Mouse (Mus musculus): ENCODE measurements around the gene Slc25a25. TPM values are rescaled to one million over a fixed set of nuclear protein-coding genes. Genes with fewer than 3 reads are reported as not detected.
A peak's percentile ranks its signal among the peaks of the same experiment; 100 is the strongest.
"Not testable (repeated sequence)": the region's sequence is repeated elsewhere in the genome, so short reads cannot be mapped to it uniquely, and the experiment has no call there.

Gene Slc25a25
- 1 to 10 TPM; 6.4 to 7.8 (median 7.0) TPM for total RNA-seq (2022)

- DNase-seq (ENCODE audit: low spot score) = peak; percentile 95
These were observed at the start of gene Slc25a25 for GRCm38 (mm10) chr2:32450881-32451844. Slc25a25 (minus strand) TSS chr2:32451445.

GRCm38 (mm10) chr2:32500461-32500860, 49.2 kb upstream of the Slc25a25 start:
- DNase-seq (ENCODE audit: low spot score) = no peak

GRCm38 (mm10) chr2:32499365-32499764, 48.1 kb upstream of the Slc25a25 start:
- DNase-seq (ENCODE audit: low spot score) = no peak

GRCm38 (mm10) chr2:32496190-32496589, 44.9 kb upstream of the Slc25a25 start:
- DNase-seq (ENCODE audit: low spot score) = no peak

- peak; percentile 52 for DNase-seq (ENCODE audit: low spot score)
These were observed 44.0 kb upstream of the Slc25a25 start for GRCm38 (mm10) chr2:32495185-32495726.

GRCm38 (mm10) chr2:32494522-32494921, 43.3 kb upstream of the Slc25a25 start:
- no peak for DNase-seq (ENCODE audit: low spot score)

- DNase-seq (ENCODE audit: low spot score) = no peak
These were observed 42.1 kb upstream of the Slc25a25 start for GRCm38 (mm10) chr2:32493301-32493701.

GRCm38 (mm10) chr2:32492661-32493060, 41.4 kb upstream of the Slc25a25 start:
- DNase-seq (ENCODE audit: low spot score) = no peak

GRCm38 (mm10) chr2:32490730-32491129, 39.5 kb upstream of the Slc25a25 start:
- DNase-seq (ENCODE audit: low spot score) = not testable (repeated sequence)

GRCm38 (mm10) chr2:32488679-32489078, 37.4 kb upstream of the Slc25a25 start:
- DNase-seq (ENCODE audit: low spot score) = peak; percentile 90

- DNase-seq (ENCODE audit: low spot score) = peak; percentile 93
These were observed 35.9 kb upstream of the Slc25a25 start for GRCm38 (mm10) chr2:32487124-32487623.

GRCm38 (mm10) chr2:32486155-32486554, 34.9 kb upstream of the Slc25a25 start:
- no peak for DNase-seq (ENCODE audit: low spot score)

GRCm38 (mm10) chr2:32485751-32486150, 34.5 kb upstream of the Slc25a25 start:
- no peak for DNase-seq (ENCODE audit: low spot score)

GRCm38 (mm10) chr2:32484933-32485332, 33.7 kb upstream of the Slc25a25 start:
- DNase-seq (ENCODE audit: low spot score) = no peak

- DNase-seq (ENCODE audit: low spot score) = no peak
These were observed 32.1 kb upstream of the Slc25a25 start for GRCm38 (mm10) chr2:32483179-32483875.

- no peak for DNase-seq (ENCODE audit: low spot score)
These were observed 31.1 kb upstream of the Slc25a25 start for GRCm38 (mm10) chr2:32482351-32482750.

- not testable (repeated sequence) for DNase-seq (ENCODE audit: low spot score)
These were observed 24.1 kb upstream of the Slc25a25 start for GRCm38 (mm10) chr2:32475361-32475760.

GRCm38 (mm10) chr2:32471681-32472061, 20.4 kb upstream of the Slc25a25 start:
- no peak for DNase-seq (ENCODE audit: low spot score)

- DNase-seq (ENCODE audit: low spot score) = no peak
These were observed 19.9 kb upstream of the Slc25a25 start for GRCm38 (mm10) chr2:32471001-32471680.

- DNase-seq (ENCODE audit: low spot score) = no peak
These were observed 13.1 kb upstream of the Slc25a25 start for GRCm38 (mm10) chr2:32464212-32464891.

GRCm38 (mm10) chr2:32463773-32464172, 12.5 kb upstream of the Slc25a25 start:
- DNase-seq (ENCODE audit: low spot score) = no peak
